Mouse (Mus musculus) left cerebral cortex, adult 11 months (tissue): ENCODE measurements around the gene Pdp2.
"Not testable (repeated sequence)": the region's sequence is repeated elsewhere in the genome, so short reads cannot be mapped to it uniquely, and the experiment has no call there.

Source experiments
- DNase-seq: peaks from one replicate; pipeline ENCODE4 v3.0.0; 2022; ENCODE audit warnings: low spot score

Pdp2 gene

DNA sequence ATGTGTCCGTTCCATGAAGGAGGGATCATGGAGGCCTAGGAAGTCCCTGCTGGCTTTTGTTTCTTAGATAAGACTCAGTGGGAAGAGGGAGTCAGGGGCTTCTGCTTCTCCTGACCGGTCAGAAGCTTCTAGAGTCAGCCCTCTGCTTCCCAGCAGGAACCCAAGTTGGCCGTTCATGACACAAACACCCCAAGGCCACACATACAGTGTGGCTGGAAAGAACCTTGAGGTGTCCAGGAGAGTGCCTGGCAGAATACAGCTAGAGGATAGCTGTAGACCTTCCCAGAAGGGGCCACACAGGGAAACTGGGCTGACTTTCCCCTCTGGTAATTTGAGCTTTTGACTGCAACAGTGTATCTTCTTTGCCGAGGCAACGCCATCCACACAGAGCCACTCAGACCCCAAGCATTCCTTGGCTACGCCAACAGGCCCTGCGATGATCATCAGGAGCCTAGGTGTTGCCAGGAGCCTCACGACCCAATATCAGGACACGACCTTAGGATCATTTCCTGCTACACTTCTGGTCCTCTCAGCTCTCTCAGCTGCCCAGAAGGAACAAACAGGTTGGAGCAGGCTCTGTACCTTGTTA lies 42.0 kb downstream of the Pdp2 start:
- DNase-seq, result no peak

DNA sequence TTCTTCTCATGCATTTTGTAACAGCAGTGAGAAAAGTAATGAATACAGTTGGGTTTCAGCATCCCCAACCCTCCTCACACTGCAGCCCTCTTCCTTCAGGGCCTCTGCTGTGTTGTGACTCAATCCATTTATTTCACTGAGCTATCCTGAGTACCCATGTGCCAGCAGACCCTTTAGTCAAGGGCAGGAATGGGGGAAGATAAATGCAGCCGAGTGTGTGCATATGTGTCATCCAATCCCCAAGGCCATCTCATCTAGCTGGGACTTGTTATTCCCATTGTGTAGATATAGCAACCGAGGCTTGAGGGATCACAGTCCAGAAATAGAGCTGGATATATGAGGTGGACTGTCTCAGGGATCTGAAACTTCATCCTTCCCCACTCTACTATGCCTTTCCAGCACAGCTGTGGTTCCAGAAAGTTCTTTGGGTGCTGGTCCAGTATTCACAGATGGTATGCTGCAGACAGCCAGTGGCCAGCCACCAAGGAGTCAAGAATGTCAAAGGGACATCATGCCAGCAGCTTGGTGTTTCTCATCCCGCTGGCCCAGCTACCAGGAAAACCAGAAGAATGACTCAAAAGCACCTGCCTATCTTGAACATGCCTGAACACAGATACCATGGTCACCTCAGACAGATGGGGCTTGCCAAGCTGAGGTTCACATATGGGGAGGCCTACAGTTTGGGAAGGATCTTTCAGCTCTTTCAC lies 43.9 kb downstream of the Pdp2 start:
- no peak for DNase-seq

DNA sequence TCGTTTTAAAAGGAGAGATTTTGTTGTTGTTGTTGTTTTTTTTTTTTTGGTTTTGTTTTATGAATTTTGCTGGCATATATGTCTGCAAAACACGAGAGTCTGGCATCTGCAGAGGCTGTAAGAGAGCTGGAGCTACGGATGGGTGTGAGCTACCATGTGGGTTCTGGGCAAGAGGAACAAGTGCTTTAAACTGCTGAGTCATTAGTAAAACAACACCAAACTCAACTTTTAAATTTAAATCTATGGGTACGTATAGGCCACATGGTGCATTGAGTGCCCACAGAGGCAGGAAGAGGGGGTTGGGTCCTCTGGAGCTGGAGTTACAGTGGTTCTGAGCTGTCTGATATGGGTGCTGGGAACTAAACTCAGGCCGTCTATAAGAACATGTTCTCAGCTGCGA lies 46.8 kb downstream of the Pdp2 start:
- no peak for DNase-seq

DNA sequence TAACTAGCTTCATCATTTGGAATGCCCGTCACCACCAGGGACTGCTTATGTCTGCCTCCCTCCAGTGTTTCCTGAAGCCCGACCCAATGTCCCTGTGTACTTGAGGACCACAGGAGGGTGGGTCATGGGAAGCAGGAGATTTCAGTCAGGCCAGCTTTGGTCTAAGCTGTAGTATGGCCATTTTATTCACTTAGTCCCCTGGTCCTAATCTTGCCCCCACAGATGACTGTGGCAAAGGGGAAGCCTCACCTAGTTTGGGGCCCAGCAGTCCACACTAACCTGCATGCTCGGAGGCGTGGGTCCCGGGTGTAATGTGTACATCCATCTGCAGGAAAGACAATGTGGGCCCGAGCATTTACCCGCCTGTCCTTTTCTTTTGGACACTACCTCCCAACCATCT lies 49.0 kb downstream of the Pdp2 start:
- DNase-seq, result no peak

DNA sequence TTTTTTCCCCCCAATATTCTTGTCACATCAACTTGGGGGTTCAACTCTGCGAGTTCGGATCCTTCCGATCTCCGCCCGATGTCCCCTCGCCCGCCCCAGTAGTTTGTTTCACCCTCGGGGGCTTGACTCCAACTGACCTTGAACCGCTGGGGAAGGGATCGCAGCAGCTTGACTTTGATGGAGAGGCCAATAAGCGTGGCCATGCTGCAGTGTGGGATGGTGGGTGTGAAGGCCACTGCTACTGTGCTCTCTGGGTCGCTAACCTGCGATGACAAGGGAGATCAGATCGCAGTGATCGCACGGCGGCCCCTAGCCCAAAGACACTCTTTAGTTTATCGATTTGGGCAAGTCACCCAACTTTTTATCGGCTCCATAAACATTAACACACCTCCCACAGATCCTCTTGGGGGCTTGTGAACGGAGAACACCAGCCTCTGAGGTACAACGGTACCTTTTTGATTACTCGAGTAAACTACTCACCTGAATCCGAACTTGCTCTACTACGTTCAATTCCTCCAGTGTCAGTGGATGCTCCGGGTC lies 49.6 kb downstream of the Pdp2 start:
- no peak for DNase-seq

DNA sequence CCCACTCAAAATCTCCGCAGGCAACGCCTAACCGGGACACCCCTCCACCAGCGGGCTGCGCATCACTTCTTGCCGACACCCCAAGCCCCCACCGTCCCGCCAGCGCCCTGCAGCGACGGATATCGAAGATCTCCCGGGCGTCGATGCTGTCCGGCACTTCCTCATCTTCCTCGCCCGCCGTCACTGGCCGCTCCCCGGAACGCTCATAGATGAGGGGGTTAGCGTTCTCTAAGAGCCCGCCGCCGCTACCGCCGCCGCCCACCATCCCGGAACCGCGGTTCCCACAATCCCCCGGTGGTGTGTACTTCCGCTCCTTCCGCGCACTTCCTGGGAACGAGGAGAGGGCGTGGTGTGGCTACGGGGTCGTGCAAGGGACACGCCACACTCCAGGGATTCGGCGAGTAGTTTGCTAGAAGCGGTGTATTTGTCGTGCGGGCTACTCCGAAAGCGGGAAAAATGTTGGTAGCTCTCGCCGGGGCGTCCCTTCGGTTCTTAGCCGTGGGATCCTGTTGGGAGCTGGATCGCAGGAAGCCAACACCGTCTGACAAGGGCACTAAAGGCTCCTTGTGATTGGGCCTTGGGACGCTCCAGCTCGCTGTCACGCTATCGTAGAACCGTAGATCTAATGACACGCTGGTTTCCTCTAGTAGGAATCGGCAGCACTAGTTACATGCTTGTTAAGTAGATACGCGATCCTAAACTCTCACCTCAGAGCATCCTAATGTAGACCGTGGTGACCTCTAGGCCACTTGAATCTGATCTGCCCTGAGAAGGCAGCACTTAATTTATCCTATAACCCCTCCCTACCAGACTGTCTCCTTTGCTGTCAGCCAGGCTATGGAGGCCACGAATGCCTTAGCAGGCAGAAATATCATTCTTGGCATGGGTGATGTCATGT lies 50.4 kb downstream of the Pdp2 start, which contains the start of gene Ciao2b:
TSS of gene Ciao2b (minus strand) at position 540 of the 898 bp plus-strand sequence.
- DNase-seq, result peak; percentile 79

DNA sequence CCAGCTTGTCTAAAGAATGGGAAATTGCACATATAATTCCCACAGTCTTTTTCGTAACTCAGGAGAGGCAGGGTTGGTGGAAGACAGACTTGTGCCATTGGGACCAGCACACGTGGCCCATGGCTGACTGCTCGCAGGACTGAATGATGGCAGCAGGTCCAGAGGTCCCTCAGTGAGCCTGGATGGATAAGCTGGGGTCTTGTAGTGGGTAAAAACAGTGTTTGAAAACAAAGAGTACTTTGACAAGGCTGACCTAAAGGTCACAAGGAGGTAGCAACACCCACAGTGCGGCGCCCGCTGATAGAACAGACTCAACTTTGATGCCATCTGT lies 51.0 kb downstream of the Pdp2 start:
- DNase-seq, result no peak

DNA sequence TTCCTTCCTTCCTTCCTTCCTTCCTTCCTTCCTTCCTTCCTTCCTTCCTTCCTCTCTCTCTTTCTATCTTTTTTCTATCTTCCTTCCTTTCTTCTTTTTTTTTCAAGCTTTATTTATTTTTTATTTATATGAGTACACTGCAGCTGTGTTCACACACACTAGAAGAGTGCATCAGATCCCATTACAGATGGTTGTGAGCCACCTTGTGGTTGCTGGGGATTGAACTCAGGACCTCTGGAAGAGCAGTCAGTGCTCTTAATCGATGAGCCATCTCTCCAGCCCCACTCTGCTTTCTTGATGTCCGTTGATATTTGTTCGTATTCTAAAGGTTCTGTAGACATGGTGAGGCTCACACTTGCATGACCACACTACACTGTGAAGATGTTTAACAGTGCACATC lies 52.9 kb downstream of the Pdp2 start:
- DNase-seq, result not testable (repeated sequence)
